Mouse (Mus musculus) CH12.LX (cell line): ENCODE measurements around the gene Epha2. TPM values are rescaled to one million over a fixed set of nuclear protein-coding genes. Genes with fewer than 3 reads are reported as not detected.

Experiments used
- DNase-seq: peaks from one replicate; pipeline ENCODE4 v3.0.0-alpha.2; 2013; ENCODE audit errors: extremely low read depth
- H3K27ac ChIP-seq: 2 replicates; pipeline ENCODE4 v1.5.1; 2012; ENCODE audit warnings: low read depth, mild to moderate bottlenecking, control low read depth, moderate library complexity; ENCODE audit not compliant: insufficient read depth
- H3K27me3 ChIP-seq: replicated peaks from 2 replicates; pipeline ENCODE3; 2012; ENCODE audit warnings: inconsistent platforms
- H3K36me3 ChIP-seq, 2 experiments: replicated peaks in 1 of 2; 2 replicates each; pipeline versions ENCODE3 to v1.6.1; 2012; ENCODE audit warnings: inconsistent platforms in 1 of 2, low read length in 1 of 2, mild to moderate bottlenecking in 1 of 2, mixed read lengths in 1 of 2, moderate library complexity in 1 of 2; ENCODE audit not compliant: control insufficient read depth in 1 of 2, insufficient read depth in 1 of 2
- H3K4me1 ChIP-seq, 2 experiments: 2 replicates each; pipeline ENCODE4 v1.6.1; 2012; ENCODE audit warnings: inconsistent platforms in 1 of 2, moderate library complexity in 1 of 2; ENCODE audit not compliant: insufficient read depth in 2 of 2, control insufficient read depth in 1 of 2
- H3K4me2 ChIP-seq: 2 replicates; pipeline ENCODE4 v1.6.1; 2012; ENCODE audit warnings: low read depth, mild to moderate bottlenecking, control low read depth; ENCODE audit not compliant: poor library complexity, insufficient read depth, severe bottlenecking
- H3K4me3 ChIP-seq, 3 experiments: fragments of 150-350 bp in 1 of 3; sonication (generic) in 1 of 3; replicated peaks in 1 of 3; 2 replicates each; pipeline versions ENCODE3 to v1.5.1; 2011 to 2012; ENCODE audit warnings: low read depth in 2 of 3, low read length in 2 of 3, mild to moderate bottlenecking in 2 of 3, moderate library complexity in 2 of 3, control low read depth in 1 of 3, improper control_type of control experiment in 1 of 3, inconsistent platforms in 1 of 3, mixed read lengths in 1 of 3; ENCODE audit not compliant: poor library complexity in 1 of 3
- H3K79me2 ChIP-seq: replicated peaks from 2 replicates; pipeline ENCODE4 v1.6.1; 2012; ENCODE audit warnings: mild to moderate bottlenecking, moderate library complexity; ENCODE audit not compliant: control insufficient read depth, poor library complexity, insufficient read depth, severe bottlenecking; ENCODE audit errors: extremely low read depth
- H3K9ac ChIP-seq: 2 replicates; pipeline ENCODE4 v1.6.1; 2012; ENCODE audit warnings: low read depth, mild to moderate bottlenecking, control low read depth, moderate library complexity; ENCODE audit not compliant: insufficient read depth
- H3K9me3 ChIP-seq: replicated peaks from 2 replicates; pipeline ENCODE3; 2012; ENCODE audit warnings: low read length, inconsistent platforms, mixed read lengths
- CHD1 ChIP-seq: IDR thresholded peaks from 2 replicates; pipeline ENCODE4 v1.6.1; 2012; ENCODE audit warnings: low read depth, low read length, improper control_type of control experiment, inconsistent platforms
- CHD2 ChIP-seq: IDR thresholded peaks from 2 replicates; pipeline ENCODE4 v1.6.1; 2011; ENCODE audit warnings: low read length, improper control_type of control experiment
- CTCF ChIP-seq, 2 experiments: IDR thresholded peaks in 1 of 2; conservative IDR thresholded peaks in 1 of 2; 2 replicates each; pipeline ENCODE4 v1.5.1; 2011 to 2012; ENCODE audit warnings: low read depth in 2 of 2, low read length in 2 of 2, improper control_type of control experiment in 1 of 2, inconsistent platforms in 1 of 2, mild to moderate bottlenecking in 1 of 2, moderate library complexity in 1 of 2
- E2F4 ChIP-seq: IDR thresholded peaks from 2 replicates; pipeline ENCODE4 v1.6.1; 2011; ENCODE audit warnings: low read depth, low read length, improper control_type of control experiment; ENCODE audit not compliant: insufficient replicate concordance
- ETS1 ChIP-seq: conservative IDR thresholded peaks from 2 replicates; pipeline ENCODE4 v1.6.1; 2012; ENCODE audit warnings: low read depth, mild to moderate bottlenecking, inconsistent platforms, low read length, improper control_type of control experiment, moderate library complexity
- HCFC1 ChIP-seq: IDR thresholded peaks from 2 replicates; pipeline ENCODE4 v1.6.1; 2012; ENCODE audit warnings: low read depth, mild to moderate bottlenecking, inconsistent platforms, low read length, improper control_type of control experiment
- IRF4 ChIP-seq: IDR thresholded peaks from 2 replicates; pipeline ENCODE4 v1.6.1; 2014; ENCODE audit warnings: low read depth, mild to moderate bottlenecking, inconsistent platforms, low read length, improper control_type of control experiment
- JUND ChIP-seq: conservative IDR thresholded peaks from 2 replicates; pipeline ENCODE4 v1.6.1; 2011; ENCODE audit warnings: low read depth, low read length, improper control_type of control experiment
- MAX ChIP-seq: IDR thresholded peaks from 2 replicates; pipeline ENCODE4 v1.6.1; 2011; ENCODE audit warnings: low read length, improper control_type of control experiment
- MAZ ChIP-seq: IDR thresholded peaks from 2 replicates; pipeline ENCODE4 v1.6.1; 2012; ENCODE audit warnings: low read depth, mild to moderate bottlenecking, inconsistent platforms, low read length, improper control_type of control experiment, moderate library complexity
- MXI1 ChIP-seq: IDR thresholded peaks from 2 replicates; pipeline ENCODE4 v1.6.1; 2011; ENCODE audit warnings: mild to moderate bottlenecking, low read depth, low read length, improper control_type of control experiment
- PAX5 ChIP-seq: IDR thresholded peaks from 2 replicates; pipeline ENCODE4 v1.6.1; 2012; ENCODE audit warnings: low read length, inconsistent platforms, mixed read lengths
- RAD21 ChIP-seq: IDR thresholded peaks from 2 replicates; pipeline ENCODE4 v1.6.1; 2011; ENCODE audit warnings: low read depth, mild to moderate bottlenecking, low read length, improper control_type of control experiment, moderate library complexity
- RCOR1 ChIP-seq: conservative IDR thresholded peaks from 2 replicates; pipeline ENCODE4 v1.6.1; 2012; ENCODE audit warnings: low read depth, mild to moderate bottlenecking, inconsistent platforms, low read length, improper control_type of control experiment
- SIN3A ChIP-seq: IDR thresholded peaks from 2 replicates; pipeline ENCODE4 v1.6.1; 2012; ENCODE audit warnings: low read length, improper control_type of control experiment, inconsistent platforms
- SMC3 ChIP-seq: IDR thresholded peaks from 2 replicates; pipeline ENCODE4 v1.6.1; 2011; ENCODE audit warnings: low read depth, low read length, improper control_type of control experiment
- TBP ChIP-seq: conservative IDR thresholded peaks from 2 replicates; pipeline ENCODE4 v1.6.1; 2011; ENCODE audit warnings: low read depth, low read length, improper control_type of control experiment
- USF1 ChIP-seq: IDR thresholded peaks from 2 replicates; pipeline ENCODE4 v1.6.1; 2014; ENCODE audit warnings: low read depth, mild to moderate bottlenecking, inconsistent platforms, low read length, improper control_type of control experiment
- ZNF384 ChIP-seq: IDR thresholded peaks from 2 replicates; pipeline ENCODE4 v1.6.1; 2012; ENCODE audit warnings: low read depth, low read length, improper control_type of control experiment, inconsistent platforms
- dilution Hi-C: fragments of 300-500 bp; cut with MboI; formaldehyde crosslinking; loops from 2 replicates; pipeline ENCODE4 v1.14.3; 2020; ENCODE audit warnings: low sequenced_read_pairs; ENCODE audit not compliant: extremely low pct_unique_long_range_greater_than_20kb, extremely low pct_ligation_motif_present
- in situ Hi-C: fragments of 300-500 bp; cut with MboI; formaldehyde crosslinking; loops from 3 replicates; pipeline ENCODE4 v1.14.3; 2019; ENCODE audit warnings: low sequenced_read_pairs, low pct_ligation_motif_present, low pct_unique_long_range_greater_than_20kb, mixed read lengths
- polyA plus RNA-seq: library from polyadenylated mRNA; unstranded; fragments of >175 nt; gene quantifications from 2 replicates; pipeline ENCODE4 v1.2.1, GENCODE M21; 2012; ENCODE audit warnings: low read depth; ENCODE audit not compliant: insufficient read length
- total RNA-seq, 2 experiments: library from RNA; depleted of rRNA; stranded (reverse); fragments of 300-350 nt in 1 of 2; fragments of >200 nt in 1 of 2; gene quantifications; 2 replicates each; pipeline ENCODE4 v1.2.3; 2012 to 2014

Epha2 gene
- total RNA-seq (2012; rRNA removed) (0.67 and 0.81 TPM in 2 replicates), total RNA-seq (2014; rRNA removed) (0.55 and 0.58 TPM in 2 replicates), polyA plus RNA-seq (0.67 and 0.70 TPM in 2 replicates)

DNA sequence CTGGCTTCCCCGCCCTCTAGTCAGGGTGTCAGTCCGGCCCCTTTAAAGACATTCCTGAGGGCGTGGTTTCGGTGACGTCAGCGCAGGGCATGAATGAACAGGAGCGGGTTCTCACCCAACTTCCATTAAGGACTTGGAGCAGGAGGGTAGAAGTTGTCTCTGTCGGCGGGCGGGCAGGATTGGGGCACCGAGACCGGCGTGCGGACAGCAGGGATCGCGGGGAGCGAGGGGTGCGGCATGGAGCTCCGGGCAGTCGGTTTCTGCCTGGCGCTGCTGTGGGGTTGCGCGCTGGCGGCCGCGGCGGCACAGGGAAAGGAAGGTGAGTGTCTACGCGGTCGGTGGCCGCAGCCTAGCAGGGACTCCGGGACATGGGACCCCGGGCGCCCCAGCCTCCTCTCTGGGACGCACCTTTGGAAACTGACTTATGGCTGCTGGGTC is at the start of gene Epha2:
Gene Epha2, plus strand, starts transcription at position 125 of the 438 bp plus-strand sequence.
- Histone ChIP-seq H3K9me3 (peaks cover 8% of the 10 kb centered on the region), H3K27ac (no peak within 1 kb of the TSS), H3K4me1 (peaks cover 24 to 54% of the 10 kb centered on the region in 2 experiments), H3K27me3 (peaks cover 65% of the 10 kb centered on the region), H3K4me3 (peak within 1 kb of the TSS in 2 of 3 experiments; percentile 20 to 38), H3K79me2 (no peaks in the 10 kb centered on the region), H3K9ac (no peak within 1 kb of the TSS), H3K36me3 (no peaks in the 10 kb centered on the region), H3K4me2 (no peak within 1 kb of the TSS)
- in situ Hi-C loops (no loop called here), dilution Hi-C loops (no loop called here)
- DNase-seq = no peak
- TF ChIP-seq ETS1 = no peak
- no peak for TF ChIP-seq MAZ
- TF ChIP-seq MAX = no peak
- TF ChIP-seq HCFC1 = no peak
- no peak for TF ChIP-seq SMC3
- no peak for TF ChIP-seq JUND
- TF ChIP-seq IRF4 = no peak
- no peak for TF ChIP-seq SIN3A
- TF ChIP-seq RCOR1 = no peak
- no peak for TF ChIP-seq MXI1
- TF ChIP-seq CHD1 = no peak
- TF ChIP-seq PAX5 = no peak
- TF ChIP-seq ZNF384 = no peak
- no peak for TF ChIP-seq CHD2

DNA sequence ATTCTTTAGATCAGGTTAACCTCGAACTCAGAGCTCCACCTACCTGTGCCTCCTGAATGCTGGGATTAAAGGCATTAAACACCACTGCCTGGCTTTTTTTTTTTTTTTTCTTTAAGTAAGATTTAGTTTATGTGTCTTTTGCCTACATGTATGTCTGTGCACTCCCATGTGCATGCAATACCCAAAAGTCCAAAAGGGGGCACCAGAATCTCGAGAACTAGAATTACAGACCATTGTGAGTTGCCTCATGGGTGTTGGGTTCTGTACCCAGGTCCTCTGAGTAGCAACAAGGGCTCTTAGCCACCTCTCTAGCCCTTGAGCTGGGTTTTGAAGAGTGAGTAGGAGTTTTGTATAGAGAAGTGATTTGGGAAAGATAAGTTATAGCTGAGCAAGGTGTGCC is 48.4 kb upstream of the Epha2 start:
- no peaks in the 10 kb centered on the region for H3K79me2 ChIP-seq
- dilution Hi-C loops = no loop called here
- TF ChIP-seq RAD21 (peak; percentile 43), CTCF (conservative IDR thresholded peaks at IDR 0.05 in 1 of 2, IDR thresholded peaks at IDR 0.05 in 1 of 2; ENCODE audit: low read depth in 2 of 2, low read length in 2 of 2) (peak in 1 of 2 experiments; percentile 60; a peak in 2 of 4 replicates), TBP (no peak), E2F4 (no peak), IRF4 (no peak), USF1 (no peak)
- TF ChIP-seq, all 38 proteins: peak for 2
- H3K27ac ChIP-seq = no peak overlapping the region
- H3K36me3 ChIP-seq = no peaks in the 10 kb centered on the region
- no peak overlapping the region for H3K9ac ChIP-seq
- H3K4me1 ChIP-seq = peaks cover 0 to 2% of the 10 kb centered on the region in 2 experiments; a peak in 2 of 4 replicates
- in situ Hi-C loops = no loop called here
- H3K4me3 ChIP-seq = no peak overlapping the region
- no peak overlapping the region for H3K4me2 ChIP-seq
- peaks cover 84% of the 10 kb centered on the region for H3K27me3 ChIP-seq
- peaks cover 8% of the 10 kb centered on the region for H3K9me3 ChIP-seq
- peak; percentile 30 for DNase-seq
